Mouse (Mus musculus) urinary bladder, postnatal 36 days (tissue): ENCODE results near the gene Csf2rb2.
A peak's percentile ranks its signal among the peaks of the same experiment; 100 is the strongest.
"Not testable (repeated sequence)": the region's sequence is repeated elsewhere in the genome, so short reads cannot be mapped to it uniquely, and the experiment has no call there.

ENCODE experiments used
- DNase-seq, 2 experiments: peaks; one replicate each; pipeline ENCODE4 v3.0.0; 2022; ENCODE audit warnings: low spot score in 2 of 2, mixed read lengths in 1 of 2

Csf2rb2 gene

DNA sequence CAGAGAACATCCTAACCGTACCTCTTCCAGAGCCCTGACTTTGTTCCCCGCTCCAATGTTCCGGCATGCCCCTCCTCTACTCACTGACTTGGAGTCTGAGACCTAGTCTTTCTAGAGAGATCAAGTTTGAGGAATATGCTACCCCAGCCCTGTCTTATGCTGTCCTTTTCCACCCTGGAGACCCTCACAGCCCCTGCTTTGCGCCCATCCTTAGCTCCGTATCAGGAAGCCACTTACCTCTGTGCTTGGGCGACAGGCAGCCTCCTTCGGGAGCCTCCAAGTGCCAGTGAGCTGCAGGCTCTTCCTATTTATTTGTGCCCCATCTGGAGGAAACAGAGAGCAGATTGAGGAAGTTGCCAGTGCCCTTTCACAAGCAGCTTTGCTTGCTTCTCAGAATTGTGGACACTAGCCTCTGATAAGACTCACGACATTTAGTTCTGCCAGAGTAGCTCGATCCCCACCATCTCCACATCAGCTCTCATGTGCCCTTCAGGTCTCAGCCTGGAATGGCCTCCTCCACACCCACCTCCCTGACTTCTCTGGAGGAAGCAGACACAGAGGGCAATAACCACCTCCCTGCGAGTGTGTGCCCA is at the start of gene Csf2rb2:
Gene Csf2rb2, minus strand, starts transcription at position 381 of the 593 bp plus-strand sequence.
- no peak for DNase-seq

DNA sequence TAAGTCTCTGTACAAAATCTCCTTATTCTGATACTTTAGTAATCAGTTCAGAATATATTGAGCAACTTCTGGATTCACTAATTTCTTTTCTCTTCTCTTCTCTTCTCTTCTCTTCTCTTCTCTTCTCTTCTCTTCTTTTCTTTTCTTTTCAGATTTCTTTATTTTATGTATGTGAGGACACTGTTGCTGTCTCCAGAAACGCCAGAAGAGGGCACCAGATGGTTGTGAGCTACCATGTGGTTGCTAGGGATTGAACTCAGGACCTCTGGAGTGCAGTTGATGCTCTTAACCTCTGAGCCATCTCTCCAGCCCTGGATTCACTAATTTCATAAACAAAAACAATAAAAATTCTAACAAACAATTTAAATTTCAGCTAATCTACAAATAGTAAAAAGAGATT is 49.4 kb upstream of the Csf2rb2 start:
- DNase-seq = peak in 1 of 2 experiments; percentile 48

DNA sequence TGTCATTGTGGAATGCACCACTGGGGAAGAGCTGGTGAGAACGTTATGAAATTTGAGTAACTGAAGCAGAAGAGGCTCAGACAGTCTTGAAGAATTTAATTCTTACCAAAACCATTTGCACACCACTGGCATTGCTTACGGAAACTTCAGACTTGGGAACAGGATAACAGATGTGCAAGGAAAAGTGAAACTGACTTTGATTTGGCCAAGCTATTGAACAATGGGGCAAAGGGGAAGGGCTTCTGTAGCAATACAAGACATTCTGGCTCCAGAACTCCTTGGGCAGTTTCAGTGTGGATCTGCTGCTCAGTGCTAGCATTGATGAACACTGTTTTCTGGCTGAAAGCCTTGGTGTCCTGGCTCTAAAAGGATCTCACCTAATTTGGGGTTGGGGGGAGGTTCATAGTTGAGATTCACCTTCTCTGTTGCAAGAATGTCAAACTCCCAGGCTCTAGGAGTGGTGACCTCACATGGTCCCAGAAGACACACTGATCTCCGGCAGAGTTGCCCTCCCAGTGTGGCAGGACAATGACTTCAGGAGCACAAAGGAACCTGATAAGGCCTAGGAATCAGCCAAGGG is 46.2 kb upstream of the Csf2rb2 start:
- DNase-seq = no peak

DNA sequence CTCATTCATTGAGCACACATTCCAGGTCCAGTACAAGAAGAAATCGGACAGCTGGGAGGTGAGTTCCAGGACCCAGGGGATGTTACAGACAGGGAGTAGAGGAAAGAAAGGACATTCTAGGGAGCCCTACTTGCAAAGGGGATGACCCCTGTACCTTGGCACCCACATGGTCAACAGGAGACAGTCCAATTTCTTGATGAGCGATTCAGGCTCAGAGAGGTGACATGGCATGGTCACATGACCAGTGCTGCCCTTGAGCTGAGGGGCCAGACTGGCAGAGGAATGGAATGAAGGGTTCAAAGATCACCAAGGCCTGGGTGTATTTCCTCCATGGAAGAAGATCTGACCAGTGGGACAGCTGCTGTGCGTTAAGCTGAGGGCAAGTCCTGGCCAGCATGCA is 39.0 kb upstream of the Csf2rb2 start:
- no peak for DNase-seq

DNA sequence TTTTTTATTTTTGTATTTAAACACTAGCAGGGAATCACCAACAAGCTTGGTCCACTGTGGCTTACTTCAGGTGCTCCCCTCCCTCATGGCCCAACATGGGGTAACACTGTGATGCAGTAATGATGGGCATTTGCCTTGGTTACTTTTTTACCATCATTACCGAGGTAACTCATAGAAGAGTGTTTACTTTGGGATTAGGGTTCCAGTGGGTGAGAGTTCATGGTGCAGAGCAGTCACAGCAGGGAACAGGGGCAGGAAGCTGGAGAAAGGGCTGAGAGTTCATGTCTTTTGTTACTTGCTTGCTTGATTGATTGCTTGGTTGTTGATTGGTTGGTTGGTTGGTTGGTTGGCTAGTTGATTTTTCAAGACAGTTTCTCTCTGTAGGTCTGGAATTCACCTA is 38.2 kb upstream of the Csf2rb2 start:
- no peak for DNase-seq

DNA sequence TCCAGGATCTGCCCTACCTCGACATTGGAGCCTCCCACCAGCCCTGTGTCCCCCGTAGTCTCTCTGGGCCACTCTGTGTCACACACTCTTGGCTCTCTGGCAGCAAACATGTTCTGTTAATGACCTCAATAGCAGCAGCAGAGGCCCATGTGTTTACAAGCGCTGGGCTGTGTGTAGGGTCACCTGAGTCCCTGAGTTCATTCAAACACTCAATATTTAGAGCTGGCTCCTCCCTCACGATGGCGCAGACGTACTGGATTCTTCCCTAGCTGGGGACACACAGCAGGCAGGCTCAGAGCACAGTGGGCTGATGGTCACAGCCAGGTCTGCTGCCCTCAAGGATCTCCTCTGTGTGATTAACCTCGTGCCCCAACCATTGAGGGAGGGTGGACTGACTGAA is 35.4 kb upstream of the Csf2rb2 start:
- not testable (repeated sequence) for DNase-seq

DNA sequence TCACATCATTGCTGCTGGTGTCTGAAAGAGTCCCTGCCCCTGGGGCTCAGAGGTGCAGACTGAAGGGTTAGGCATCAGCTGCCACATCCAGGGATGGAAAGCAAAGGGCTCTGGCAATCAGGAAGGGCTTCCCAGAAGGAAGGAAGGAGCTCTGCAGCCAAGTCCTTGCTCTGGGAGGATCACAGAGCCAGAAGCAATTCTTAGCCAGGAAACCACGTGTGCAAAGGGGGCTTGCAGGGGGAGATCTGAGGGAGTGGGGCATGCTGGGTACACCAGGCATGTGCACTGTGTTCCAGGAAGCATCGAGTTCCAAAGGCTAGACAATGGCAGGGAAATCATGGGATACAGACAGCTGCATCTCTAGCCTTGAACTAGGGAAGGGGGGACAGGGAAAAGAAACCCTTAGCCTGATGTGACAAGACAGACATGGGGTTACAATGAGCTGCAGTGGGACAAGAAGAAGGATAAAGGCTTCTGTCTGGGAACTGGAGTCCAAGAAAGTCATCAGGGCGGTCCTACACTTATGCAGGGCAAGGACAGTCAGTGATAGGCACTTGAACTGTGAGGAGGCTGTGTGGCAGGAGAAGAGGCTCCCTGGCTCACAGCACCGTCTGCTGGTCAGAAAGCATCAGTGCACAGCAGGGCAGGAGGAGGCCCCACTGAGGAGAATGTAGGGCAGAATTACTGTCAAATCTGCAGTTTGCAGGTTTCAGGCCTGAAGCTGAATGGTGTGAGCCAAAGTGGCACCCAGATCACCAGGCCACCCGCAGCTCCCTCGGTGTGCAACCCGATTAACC is 34.3 kb upstream of the Csf2rb2 start:
- peak; percentile 33 to 67 for DNase-seq

DNA sequence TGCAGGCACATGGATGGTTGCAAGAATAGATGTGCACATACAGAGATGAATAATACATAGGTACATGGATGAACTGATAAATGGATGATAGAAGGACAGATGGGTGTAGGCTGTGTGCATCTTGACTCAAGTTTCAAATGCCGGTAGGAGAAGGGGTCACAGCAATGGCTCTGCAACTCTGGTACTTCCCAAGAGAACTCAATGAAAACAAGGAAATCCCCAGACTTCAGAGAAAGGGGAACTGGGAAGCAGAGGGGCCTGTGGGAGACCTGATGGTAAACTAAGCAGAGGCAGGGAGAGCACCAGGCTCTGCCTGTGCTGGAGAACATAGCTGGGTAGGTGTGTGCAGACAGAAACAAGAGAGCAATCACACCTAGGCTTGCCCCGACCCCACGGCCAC is 28.9 kb upstream of the Csf2rb2 start:
- no peak for DNase-seq

DNA sequence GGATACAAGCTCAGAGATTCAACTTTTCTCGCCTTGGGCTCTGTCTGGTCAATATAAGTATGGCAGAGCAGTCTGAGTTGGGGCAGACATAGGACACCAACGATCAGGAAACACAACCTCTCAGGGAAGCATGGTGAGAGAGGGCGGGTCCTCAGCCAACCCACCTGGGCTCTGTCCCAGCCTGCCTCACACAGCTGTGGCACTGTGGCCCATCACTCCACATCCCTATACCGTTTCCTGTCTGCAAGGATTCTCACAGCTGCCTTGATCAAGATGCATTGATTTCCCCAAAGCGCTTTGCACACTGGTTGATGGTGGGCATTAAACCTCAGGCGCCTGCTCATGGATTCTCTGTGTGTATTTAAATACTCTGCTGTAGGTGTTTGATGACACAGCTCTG is 27.5 kb upstream of the Csf2rb2 start:
- no peak for DNase-seq

DNA sequence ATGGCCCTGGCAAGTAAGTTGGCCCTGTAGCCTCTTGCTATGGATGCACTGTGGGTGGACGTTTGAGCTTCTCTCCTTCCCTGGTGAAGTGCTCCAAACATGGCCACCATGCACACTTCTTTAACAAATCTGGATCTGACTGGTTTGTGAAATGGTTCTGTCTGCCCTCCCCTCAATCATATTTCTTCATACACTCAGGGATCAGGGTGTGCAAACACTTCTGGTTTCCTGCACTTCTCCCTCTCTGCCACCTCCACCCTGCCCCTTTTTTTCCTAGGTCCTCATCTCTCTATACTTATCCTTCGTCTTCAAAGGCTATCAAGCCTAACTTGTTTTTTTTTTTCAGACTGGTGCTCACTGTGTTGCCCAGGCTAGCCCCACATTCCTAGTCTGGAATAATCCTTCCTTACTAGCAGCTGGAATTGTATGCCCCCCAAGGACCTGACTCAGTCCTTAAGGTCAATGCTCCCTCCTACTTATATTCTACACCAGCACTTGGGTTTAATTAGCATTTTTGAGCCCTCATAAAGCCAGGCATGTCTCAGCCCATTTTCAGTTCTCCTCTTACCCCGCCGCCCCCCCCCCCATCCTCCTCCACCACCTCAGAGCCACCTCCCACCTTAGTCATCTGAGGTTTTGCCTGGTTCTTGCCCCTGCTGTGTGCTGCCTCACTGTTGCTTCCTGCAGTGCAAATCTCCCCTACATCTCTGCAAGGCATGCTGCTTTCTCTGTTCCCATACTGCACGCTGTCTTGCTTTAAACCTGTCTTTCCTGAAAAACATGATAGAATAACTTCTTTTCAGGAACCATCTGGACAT is 26.2 kb upstream of the Csf2rb2 start:
- DNase-seq = no peak

DNA sequence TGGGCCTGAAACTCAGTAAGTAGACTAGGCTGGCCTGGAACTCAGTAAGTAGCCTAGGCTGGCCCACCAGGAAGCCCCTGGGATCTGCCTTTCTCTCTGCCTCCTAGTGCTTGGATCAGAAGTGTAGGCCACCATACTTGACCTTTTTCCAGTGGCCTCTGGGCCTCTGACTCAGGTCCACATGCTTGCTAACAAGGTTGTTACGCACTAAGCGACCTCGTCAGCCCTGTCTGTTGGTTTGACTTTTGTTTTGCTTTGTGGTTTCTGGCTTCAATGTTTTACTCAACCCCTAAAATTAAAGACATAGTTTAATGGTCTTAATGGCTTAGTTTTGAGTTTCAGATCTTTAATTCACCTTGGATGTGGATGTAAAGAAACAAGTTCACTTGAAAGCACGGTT is 25.2 kb upstream of the Csf2rb2 start:
- DNase-seq = no peak

DNA sequence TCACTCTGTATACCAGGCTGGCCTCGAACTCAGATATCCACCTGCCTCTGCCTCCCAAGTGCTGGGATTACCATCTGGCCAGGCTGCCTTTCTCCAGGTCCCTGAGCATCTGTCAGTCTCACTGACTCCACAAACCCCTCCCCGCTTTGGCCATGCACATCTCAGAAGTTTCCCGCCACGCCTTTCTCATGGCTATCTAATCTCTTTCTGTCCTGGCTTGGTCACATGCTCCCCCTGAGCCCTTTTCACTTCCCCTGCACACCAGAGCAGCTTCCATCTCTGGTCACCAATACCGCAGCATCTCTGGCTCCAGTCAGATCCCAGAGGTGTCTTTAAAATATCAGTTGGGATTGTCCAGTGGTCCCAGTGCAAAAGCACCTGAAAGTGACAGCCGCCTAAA is 24.5 kb upstream of the Csf2rb2 start:
- DNase-seq = not testable (repeated sequence)

DNA sequence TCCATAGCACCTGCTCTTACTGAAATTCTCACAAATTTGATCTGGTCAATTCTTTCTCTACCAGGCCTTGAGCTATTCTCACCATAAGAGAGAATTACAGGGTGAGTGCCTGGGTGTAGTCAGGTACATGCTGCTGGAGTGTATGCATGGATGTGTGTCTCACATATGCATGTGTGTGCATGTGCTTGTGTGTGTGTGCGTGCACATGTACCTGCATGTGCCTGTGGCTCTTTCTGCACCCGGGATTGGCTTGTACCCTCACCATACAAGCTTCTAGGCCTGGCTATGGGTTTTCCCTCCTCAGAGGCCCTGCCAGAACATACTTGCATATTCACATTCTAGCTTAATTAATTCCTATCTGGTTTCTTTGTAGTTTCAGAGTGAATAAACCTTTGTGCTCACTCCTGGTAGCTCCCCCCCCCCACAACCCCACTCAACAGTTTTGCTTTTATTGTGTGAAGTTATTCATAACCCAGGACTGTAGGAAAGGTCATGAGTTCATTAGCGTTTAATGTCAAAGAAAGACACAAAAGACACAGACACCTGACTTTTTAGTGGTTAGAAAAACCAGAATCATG is 23.1 kb upstream of the Csf2rb2 start:
- no peak for DNase-seq

DNA sequence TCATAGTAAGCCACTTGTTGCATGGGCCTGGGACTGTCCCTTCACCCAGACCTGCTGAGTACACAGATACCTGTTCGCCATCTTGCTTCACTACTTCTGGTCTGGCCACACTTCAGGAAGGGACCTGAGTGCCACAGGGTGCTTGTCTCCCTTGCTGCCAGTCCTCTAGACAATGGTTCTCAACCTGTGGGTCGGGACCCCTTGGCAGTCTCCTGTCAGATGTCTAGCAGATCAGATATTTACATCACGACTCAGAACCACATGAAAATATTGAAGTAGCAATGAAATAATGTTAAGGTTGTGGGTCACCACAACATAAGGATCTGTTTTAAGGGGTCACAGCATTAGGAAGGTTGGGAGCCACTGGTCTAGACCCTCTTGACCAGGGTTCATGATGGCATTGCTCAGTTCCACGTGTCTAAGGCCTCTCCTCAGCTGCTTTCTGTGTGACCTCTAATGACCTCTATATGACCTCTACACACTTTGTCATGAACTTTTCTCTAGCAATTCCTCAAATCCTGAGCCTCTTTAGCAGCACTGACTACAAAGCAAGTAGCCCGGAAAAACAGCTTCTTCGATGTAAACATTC is 22.3 kb upstream of the Csf2rb2 start:
- not testable (repeated sequence) for DNase-seq

DNA sequence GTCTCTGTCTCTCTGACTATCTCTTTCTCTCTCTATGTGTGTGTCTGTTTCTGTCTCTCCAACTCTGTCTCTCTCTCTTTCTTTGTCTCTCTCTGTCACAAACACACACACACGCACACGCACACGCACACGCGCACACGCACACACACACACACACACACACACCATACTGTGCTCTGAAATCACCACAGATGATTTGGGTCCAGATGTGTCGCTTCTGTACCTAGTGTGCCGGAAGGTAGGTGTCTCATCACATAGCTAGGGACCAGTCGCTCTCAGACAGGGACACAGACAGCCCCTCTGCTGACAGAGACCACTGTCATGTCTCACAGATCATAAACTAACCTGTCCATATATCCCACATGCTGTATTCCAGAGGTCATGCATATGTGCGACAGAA is 21.2 kb upstream of the Csf2rb2 start:
- no peak for DNase-seq

DNA sequence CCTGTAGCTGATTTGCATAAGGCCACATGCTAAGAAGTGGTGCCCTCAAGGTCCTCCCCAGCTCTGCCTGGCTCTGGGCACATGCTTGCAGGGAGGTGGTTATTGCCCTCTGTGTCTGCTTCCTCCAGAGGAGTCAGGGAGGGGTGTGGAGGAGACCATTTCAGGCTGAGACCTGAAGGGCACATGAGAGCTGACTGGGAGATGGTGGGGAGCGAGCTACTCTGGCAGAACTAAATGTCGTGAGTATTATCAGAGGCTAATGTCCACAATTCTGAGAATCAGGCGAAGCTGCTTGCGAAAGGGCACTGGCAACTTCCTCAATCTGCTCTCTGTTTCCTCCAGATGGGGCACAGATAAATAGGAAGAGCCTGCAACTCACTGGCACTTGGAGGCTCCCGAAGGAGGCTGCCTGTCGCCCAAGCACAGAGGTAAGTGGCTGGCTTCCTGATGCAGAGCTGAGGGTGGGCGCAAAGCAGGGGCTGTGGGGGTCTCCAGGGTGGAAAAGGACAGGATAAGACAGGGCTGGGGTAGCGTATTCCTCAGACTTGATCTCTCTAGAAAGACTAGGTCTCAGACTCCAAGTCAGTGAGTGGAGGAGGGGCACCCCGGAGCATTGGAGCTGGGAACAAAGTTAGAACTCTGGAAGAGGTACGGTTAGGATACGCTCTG is 20.3 kb upstream of the Csf2rb2 start, which contains the start of gene Csf2rb:
Gene Csf2rb, plus strand, starts transcription at position 82 of the 669 bp plus-strand sequence.
- peak in 1 of 2 experiments; percentile 42 for DNase-seq

DNA sequence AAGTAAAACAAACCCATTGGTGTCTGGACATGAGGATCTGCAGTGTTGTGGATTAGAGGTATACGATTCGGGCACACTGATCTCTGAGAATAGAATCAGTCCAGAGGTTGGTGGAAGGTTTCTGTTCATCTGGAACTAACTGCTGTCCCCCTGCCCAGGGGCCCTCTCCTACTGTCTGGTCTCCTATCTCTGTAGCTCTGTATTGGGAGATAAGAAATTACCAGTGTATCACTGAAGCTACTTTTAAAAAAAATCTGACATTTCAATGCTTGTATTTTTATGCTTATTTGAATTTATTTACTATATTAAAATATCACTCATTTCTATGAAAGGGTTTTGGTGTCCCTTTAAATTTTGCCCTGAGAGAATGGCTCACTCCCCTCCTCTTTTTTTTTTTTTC is 18.8 kb upstream of the Csf2rb2 start:
- no peak for DNase-seq

DNA sequence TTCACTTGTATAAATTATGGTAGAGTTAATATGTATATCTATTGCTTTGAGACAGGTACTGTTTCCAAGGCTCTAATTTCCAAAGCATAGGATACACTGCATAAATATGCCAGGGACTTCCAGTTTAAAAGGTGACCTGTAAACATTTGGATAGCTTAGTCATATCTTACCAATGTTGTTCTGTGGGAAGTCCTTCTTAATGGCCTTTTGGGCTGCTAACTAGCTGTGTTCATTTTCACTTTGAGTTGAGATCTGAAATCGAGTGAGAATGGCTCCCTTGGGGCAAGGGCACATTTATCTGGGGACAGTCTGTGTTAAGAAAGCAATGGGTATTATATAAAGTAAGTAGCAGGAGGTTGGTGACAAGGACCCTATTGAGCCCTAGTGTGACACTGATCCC is 17.8 kb upstream of the Csf2rb2 start:
- DNase-seq = no peak

DNA sequence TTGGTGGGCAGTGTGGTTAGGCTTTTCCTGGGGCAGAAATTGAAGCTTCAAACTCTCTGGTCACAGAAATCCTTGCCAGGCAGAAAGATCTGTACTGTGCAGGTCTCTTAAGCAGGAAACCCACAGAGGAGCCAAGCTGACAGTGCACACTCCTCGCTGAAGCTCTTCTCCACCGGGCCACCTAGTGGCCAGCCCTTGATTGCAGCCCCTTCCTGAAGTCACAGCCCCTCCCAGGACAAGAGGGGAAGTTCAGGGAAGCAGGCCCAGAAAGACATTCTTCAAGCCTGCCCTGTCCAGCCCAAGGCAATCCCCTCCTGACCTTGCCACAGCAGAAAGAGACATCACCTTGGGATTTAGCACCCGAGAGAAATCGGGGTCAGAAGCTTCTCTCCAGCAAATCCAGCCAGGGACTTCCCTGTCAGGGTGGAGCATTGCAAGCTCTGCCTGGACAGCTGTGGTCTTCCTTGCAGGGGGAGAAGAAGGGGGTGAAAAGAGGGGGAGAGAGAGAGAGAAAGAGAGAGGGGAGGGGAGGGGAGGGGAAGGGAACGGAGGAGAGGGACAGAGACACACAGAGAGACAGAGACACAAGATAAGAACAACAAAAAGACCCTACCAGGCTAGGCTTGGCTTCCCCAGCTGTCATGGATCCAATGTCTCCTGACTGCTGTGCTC is 15.4 kb upstream of the Csf2rb2 start:
- DNase-seq = peak; percentile 51 to 77
